Mouse (Mus musculus): ENCODE results near the gene Dop1b. TPM values are rescaled to one million over a fixed set of nuclear protein-coding genes. Genes with fewer than 3 reads are reported as not detected.
"Not testable (repeated sequence)": the region's sequence is repeated elsewhere in the genome, so short reads cannot be mapped to it uniquely, and the experiment has no call there.

Dop1b gene
- total RNA-seq, 2 experiments from 2014 or later: 34.7 to 37.7 TPM

- no peak for DNase-seq
Measured at GRCm38 (mm10) chr16:93756622-93757021, 44.9 kb downstream of the Dop1b start.

GRCm38 (mm10) chr16:93763378-93763777 lies 51.7 kb downstream of the Dop1b start:
- no peak for DNase-seq

- DNase-seq: no peak
Measured at GRCm38 (mm10) chr16:93764597-93764996, 52.9 kb downstream of the Dop1b start.

- DNase-seq: peak; percentile 30
Measured at GRCm38 (mm10) chr16:93766956-93767355, 55.3 kb downstream of the Dop1b start.

DNA sequence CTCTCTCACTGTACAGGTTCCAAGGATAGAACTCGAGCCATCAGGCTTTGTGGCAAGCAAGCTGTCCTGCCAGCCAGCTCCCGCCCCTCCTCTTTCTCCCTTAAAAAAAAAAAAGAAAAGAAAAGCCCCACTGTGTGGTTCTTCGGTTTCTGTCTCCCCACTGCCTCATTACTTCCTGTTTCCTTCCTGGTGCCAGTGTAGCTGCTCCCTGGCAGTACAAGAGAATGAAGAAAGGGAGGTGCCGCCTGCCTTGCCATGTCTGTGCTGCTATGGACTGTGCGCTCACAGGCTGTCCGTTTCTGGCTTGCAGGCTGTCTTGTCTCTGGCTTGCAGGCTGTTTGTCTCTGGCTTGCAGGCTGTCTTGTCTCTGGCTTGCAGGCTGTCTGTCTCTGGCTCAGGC lies 55.8 kb downstream of the Dop1b start:
- no peak for DNase-seq

GRCm38 (mm10) chr16:93769621-93770020 lies 57.9 kb downstream of the Dop1b start:
- DNase-seq: peak; percentile 23

DNA sequence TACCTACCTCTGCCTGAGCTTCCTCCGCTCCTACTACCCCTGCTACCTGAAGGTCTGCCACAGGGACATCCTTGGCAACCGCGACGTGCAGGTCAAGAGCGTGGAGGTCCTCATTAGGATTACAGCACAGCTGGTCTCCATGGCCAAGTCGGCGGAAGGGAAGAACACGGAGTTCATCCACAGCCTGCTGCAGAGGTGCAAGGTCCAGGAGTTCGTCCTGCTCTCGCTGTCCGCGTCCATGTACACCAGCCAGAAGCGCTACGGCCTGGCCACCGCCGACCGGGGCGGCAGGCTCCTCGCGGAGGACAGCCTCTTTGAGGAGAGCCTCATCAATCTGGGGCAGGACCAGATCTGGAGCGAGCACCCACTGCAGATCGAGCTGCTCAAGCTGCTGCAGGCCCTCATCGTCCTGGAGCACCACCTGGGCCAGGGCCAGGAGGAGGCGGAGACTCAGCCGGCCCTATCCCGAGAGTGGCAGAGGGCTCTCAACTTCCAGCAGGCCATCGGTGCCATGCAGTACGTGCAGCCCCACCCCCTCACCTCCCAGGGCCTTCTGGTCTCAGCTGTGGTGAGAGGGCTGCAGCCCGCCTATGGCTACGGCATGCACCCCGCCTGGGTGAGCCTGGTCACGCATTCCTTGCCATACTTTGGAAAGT lies 58.7 kb downstream of the Dop1b start:
- peak; percentile 43 for DNase-seq

- no peak for DNase-seq
Measured at GRCm38 (mm10) chr16:93774658-93775057, 63.0 kb downstream of the Dop1b start.

DNA sequence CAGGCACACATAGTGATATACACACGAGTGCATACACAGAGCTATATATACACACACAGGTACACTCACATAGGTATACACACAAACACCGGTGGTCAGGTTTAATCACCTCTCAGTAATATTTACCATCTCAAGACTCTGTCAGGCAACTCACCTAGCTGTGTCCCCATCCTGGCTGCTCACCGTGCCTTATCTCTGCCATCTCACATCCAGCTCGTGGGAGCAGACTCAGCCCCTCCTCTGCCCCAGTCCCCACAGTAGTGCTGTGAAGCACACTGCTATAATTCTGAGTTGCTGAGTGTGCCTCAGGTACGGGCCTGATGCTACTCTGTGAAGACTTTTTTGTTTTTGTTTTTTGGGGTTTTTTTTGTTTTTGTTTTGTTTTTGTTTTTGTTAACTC lies 64.8 kb downstream of the Dop1b start:
- no peak for DNase-seq

- no peak for DNase-seq
Measured at GRCm38 (mm10) chr16:93777247-93777999, 65.7 kb downstream of the Dop1b start.

DNA sequence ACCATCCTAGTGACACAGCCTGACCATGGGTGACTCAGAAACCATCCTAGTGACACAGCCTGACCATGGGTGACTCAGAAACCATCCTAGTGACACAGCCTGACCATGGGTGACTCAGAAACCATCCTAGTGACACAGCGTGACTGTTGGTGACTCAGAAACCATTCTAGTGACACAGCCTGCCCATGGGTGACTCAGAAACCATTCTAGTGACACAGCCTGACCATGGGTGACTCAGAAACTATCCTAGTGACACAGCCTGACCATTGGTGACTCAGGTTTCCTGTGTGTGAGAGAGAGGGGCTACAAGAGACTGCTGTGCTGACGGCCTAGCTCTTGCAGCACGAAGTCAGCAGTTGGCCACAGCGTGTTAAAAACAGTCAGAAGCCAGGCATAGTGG lies 66.7 kb downstream of the Dop1b start:
- not testable (repeated sequence) for DNase-seq

DNA sequence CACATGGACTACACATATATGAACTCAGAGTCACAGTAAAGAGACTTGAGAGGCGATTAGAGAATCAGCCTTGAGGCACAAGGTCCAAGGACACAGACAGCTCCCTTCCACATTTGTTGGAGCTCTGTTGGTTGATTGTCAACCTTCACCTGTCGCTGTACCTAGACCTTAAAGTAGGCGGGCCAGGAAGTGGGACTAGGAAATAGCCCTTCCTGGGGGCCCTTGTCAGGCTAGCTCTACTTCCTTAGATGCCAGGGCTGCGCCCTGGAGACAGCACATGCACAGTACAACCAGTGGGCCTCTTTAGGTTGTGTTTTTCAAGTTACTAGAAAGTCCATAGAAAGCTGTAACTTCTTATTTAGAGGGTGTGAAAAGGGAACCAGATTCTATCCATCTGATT lies 67.8 kb downstream of the Dop1b start:
- no peak for DNase-seq

GRCm38 (mm10) chr16:93780660-93781479 lies 69.2 kb downstream of the Dop1b start:
- DNase-seq: no peak

GRCm38 (mm10) chr16:93784175-93784574 lies 72.5 kb downstream of the Dop1b start:
- DNase-seq: no peak

DNA sequence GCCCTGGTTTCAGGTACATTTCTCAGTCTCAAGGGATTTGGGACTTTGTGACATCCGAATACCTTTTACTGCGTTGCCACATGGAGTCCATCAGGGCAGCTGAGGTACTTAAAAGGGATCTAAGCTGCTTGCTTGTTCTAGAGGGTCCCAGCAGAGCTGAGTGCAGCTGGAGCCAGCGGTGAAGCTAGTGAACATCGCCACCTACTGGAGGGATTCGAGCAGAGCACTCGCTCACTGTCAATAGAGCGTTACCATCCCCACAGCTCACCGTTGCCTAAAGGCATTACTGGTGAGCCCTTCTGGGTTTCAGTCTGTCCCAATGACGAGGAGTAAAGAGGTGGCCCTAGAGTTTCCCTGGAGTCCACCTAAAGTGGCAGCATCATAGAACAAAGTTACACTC lies 74.1 kb downstream of the Dop1b start:
- DNase-seq: peak; percentile 76

- no peak for DNase-seq
Measured at GRCm38 (mm10) chr16:93788388-93788787, 76.7 kb downstream of the Dop1b start.

GRCm38 (mm10) chr16:93788881-93789280 lies 77.2 kb downstream of the Dop1b start:
- DNase-seq: peak; percentile 4

DNA sequence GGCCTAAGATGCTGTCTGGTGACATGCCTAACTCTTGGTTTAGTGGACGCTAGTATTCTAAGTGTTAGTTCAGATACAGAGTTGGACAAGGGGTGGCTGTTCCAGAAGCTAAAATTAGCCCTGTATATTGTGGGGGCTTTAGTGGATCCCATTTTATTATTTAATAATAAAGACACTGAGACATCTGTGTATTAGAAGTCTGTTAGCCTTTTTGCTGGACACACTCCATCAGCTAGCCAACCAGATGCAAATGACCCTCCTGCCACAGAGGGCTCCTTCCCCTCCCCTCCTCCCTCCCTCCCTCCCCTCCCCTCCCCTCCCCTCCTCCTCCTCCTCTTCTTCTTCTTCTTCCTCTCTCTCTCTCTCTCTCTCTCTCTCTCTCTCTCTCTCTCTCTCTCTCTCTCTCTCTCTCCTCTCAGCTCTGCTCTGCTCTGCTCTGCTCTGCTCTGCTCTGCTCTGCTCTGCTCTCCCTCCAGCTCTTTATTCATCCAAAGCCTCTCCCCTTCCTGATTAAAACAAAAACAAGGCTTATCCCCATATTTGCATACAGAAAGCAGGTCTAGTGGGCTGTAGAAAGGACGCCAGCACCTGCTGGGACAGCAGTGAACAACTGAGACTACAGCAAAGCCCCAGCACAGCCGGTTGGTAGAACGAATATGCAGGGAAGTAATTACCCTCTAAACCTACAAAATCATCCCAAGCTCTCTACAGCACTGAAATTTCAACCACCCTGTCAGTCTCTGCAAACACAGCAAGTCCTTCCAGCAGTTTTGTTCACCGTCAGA lies 78.5 kb downstream of the Dop1b start:
- no peak for DNase-seq

DNA sequence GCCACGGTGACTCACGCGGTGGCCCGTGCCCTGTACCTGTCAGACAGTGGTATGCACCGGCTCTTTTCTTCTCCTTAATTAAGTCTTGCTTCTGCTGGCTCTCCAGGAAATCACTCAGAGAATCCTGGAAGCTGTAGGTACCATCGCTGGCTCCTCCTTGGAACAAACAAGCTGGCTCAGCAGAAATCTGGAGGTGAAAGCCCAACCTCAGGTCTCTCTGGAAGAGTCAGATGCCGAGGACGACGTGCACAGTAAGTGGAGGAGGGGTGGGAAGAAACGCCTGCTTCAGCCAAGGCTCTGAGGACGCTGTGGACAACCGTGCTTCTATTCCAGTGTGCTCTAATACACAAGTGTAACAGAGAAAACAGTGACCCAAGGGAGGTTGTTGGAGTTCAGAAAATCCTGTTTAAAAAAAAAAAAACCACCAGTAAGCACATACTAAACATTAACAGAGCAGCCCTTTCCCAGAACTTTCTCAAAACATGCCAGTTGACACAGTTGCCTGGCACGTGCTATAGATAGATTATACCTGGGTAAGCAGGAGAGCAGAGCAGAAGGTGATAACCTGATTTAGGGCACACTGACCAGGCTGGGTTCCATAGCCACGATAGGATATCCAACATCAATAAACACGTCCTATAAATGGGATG lies 81.4 kb downstream of the Dop1b start:
- no peak for DNase-seq

DNA sequence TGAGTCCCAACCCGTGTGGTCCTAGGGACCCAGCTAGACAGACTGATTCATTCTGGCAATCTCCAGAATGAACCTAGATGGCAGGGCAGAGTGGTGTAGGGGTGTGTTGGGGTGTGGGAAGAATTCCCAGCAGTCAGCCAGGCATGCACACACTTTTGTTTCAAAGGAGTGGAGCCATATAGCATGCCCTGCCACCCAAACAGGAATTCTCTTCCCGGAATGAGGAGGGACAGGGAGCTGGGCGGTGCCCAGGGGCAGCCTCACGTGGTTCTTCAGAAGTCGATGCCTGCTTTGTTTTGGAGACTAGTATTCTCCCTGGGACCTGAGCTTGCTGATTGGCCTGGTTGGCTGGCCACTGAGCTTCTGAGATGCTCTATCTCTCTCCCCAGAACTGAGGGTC lies 83.1 kb downstream of the Dop1b start:
- no peak for DNase-seq

DNA sequence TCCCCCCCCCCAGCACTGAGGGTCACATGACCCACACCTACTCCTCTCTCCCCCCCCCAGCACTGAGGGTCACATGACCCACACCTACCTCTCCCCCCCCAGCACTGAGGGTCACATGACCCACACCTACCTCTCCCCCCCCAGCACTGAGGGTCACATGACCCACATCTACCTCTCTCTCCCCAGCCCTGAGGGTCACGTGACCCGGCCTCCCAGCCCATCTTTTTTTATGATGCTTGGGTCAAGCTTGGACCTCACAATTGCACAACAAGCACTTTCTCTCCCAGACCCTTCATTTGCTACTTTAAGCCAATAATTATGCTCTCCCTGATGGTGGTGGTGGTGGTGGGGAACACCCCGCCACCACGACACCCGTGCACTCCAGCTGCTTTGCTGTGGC lies 83.7 kb downstream of the Dop1b start:
- DNase-seq: no peak

Data from gastrocnemius, postnatal 10 days (tissue).